Mouse (Mus musculus) ES-E14 (cell line): ENCODE data around the gene Cav1.

ENCODE experiments used
- MAFK ChIP-seq: IDR thresholded peaks from 2 replicates; pipeline ENCODE4 v1.6.1; 2014; ENCODE audit warnings: mild to moderate bottlenecking, low read depth, low read length, inconsistent platforms; ENCODE audit not compliant: insufficient read depth
- ZNF384 ChIP-seq: IDR thresholded peaks from 2 replicates; pipeline ENCODE4 v1.6.1; 2012; ENCODE audit warnings: low read depth, low read length, inconsistent platforms

DNA sequence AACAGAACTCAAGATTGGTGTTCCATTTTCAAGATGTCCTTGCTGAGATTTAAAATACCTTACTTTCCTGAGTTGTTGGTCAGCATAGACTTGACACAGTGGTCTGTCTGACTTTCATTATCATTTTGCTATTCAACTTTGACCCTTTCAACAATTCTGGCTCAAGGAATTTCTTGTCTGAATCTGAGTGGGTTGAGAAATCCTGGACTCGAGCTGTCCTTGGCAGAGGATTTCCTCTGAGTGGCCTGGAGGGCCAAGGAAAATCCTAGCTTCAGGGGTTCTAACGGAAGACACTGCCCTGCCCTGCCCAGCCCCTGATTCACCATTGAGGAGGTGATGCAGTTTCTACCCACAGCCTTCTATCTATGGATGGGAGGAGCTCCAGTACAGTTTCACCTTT is 2.5 kb downstream of the Cav1 start:
- TF ChIP-seq ZNF384 (no peak), MAFK (no peak)
